Mouse (Mus musculus) intestine, embryonic 16.5 days (tissue): ENCODE measurements around the gene Aak1. TPM values are rescaled to one million over a fixed set of nuclear protein-coding genes. Genes with fewer than 3 reads are reported as not detected.
A peak's percentile ranks its signal among the peaks of the same experiment; 100 is the strongest.

Source experiments
- ATAC-seq: fragments of 200-750 bp; cut with Nextera tagmentation; 2 replicates; pipeline ENCODE4 v1.8.0; 2017; ENCODE audit warnings: moderate TSS enrichment, moderate library complexity
- H3K27ac ChIP-seq: fragments of 300-500 bp; sonication (generic); 2 replicates; pipeline ENCODE4 v1.5.1; 2014; ENCODE audit warnings: mild to moderate bottlenecking, low read length
- H3K27me3 ChIP-seq: fragments of 300-500 bp; sonication (generic); replicated peaks from 2 replicates; pipeline ENCODE4 v1.6.1; 2014; ENCODE audit warnings: low read length, control low read depth, mixed read lengths; ENCODE audit not compliant: control insufficient read depth, insufficient read depth
- H3K36me3 ChIP-seq: fragments of 300-500 bp; sonication (generic); 2 replicates; pipeline ENCODE4 v1.6.1; 2014; ENCODE audit warnings: low read length, control low read depth; ENCODE audit not compliant: control insufficient read depth, insufficient read depth
- H3K4me1 ChIP-seq: fragments of 300-500 bp; sonication (generic); 2 replicates; pipeline ENCODE4 v1.6.1; 2014; ENCODE audit warnings: low read length, control low read depth, mixed read lengths; ENCODE audit not compliant: control insufficient read depth, insufficient read depth
- H3K4me2 ChIP-seq: fragments of 300-500 bp; sonication (generic); 2 replicates; pipeline ENCODE4 v1.6.1; 2014; ENCODE audit warnings: low read depth, low read length, control low read depth
- H3K4me3 ChIP-seq: fragments of 300-500 bp; sonication (generic); 2 replicates; pipeline ENCODE4 v1.5.1; 2014; ENCODE audit warnings: mild to moderate bottlenecking, low read length
- H3K9ac ChIP-seq: fragments of 300-500 bp; sonication (generic); 2 replicates; pipeline ENCODE4 v1.6.1; 2014; ENCODE audit warnings: low read depth, low read length
- H3K9me3 ChIP-seq: fragments of 300-500 bp; sonication (generic); 2 replicates; pipeline ENCODE4 v1.6.1; 2016; ENCODE audit warnings: low read length, control low read depth; ENCODE audit not compliant: control insufficient read depth
- WGBS: fragments of 180-500 bp; shearing (Covaris S2); extraction: QIAGEN DNeasy Blood & Tissue Kit; methylation state at CpG from one replicate; pipeline ENCODE4 v1.1.7; 2014; 5-methylcytosine and 5-hydroxymethylcytosine counted together
- polyA plus RNA-seq: library from polyadenylated mRNA; unstranded; fragments of >200 nt; fragmentation: Nextera tagmentation; extraction: Ambion mirVana; gene quantifications from 2 replicates; pipeline ENCODE4 v1.2.1, GENCODE M21; 2015

Gene Aak1
- polyA plus RNA-seq, 1 experiment from 2014 or later: 7.0 TPM

DNA sequence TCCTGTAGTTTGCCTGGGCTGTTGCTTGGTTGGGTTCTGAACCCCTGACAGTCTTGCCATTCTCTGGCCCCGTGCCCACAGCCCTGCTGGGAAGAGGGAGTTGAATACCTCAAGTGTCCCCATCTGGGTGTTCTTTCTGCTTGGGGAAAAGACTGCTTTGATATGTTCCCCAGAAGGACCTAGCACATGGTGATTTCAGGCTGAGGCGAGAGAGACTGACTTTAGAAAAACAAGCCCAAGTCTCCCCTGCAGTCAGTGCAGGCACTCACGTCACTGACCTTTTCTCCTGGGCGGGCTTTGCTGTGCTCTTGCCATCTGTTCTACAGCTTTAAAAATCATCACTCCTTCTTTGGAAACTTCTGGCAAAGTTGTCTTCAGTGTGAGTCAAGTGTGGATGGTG lies 67.9 kb downstream of the Aak1 start:
- no peak for ATAC-seq
- H3K36me3 ChIP-seq: no peaks in the 10 kb centered on the region
- H3K27ac ChIP-seq: no peak overlapping the region
- H3K9me3 ChIP-seq: no peaks in the 10 kb centered on the region
- H3K4me1 ChIP-seq: 0 out of 2 replicates have a peak, but pooled peaks cover 9% of the 10 kb centered on the region
- no peaks in the 10 kb centered on the region for H3K27me3 ChIP-seq
- WGBS: 81% methylated on average over 4 of the region's 4 CpGs
- H3K4me3 ChIP-seq: no peak overlapping the region
- no peak overlapping the region for H3K9ac ChIP-seq
- no peak overlapping the region for H3K4me2 ChIP-seq

DNA sequence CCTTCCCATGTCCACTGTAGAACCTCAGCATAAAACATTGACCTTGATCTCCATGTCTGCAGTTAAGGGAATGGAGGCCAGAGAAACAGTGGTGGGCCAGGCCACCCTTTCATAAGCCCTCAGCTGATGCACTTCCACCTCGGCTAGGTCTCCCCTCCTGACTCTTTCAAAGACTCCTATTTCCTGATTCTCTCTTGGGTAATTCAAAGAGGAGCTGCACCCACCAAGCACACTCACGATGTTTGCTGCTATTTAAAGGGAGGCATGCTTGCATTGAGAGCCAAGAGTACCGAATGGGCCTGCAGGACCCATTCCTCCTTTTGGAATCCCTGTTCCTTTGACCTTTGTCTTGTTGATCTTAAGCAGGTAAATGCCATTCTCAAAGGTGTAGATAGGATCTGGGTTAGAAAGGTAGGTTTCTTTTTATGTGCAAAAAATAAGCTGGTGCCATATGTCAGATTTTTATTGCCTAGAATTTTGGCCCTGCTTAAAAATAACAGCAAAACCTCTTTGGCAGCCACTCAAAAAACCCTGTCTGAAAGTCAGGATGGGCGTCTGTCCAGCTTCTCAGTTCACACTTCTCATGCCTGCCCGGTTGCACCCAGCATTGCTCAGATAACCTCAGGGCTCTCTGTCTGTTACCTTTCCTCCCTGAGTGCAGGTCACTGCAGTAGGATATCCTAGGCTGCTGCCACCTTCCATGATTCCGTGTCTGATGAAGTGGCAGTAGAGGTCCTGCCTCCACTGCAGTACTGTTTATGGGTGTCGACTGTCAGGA lies 68.9 kb downstream of the Aak1 start:
- Histone ChIP-seq H3K27me3 (no peaks in the 10 kb centered on the region), H3K27ac (no peak overlapping the region), H3K4me2 (no peak overlapping the region), H3K9me3 (no peaks in the 10 kb centered on the region), H3K4me3 (no peak overlapping the region), H3K9ac (no peak overlapping the region), H3K4me1 (0 out of 2 replicates have a peak, but pooled peaks cover 9% of the 10 kb centered on the region), H3K36me3 (no peaks in the 10 kb centered on the region)
- ATAC-seq: no peak
- WGBS: 60% methylated on average over 7 of the region's 7 CpGs

DNA sequence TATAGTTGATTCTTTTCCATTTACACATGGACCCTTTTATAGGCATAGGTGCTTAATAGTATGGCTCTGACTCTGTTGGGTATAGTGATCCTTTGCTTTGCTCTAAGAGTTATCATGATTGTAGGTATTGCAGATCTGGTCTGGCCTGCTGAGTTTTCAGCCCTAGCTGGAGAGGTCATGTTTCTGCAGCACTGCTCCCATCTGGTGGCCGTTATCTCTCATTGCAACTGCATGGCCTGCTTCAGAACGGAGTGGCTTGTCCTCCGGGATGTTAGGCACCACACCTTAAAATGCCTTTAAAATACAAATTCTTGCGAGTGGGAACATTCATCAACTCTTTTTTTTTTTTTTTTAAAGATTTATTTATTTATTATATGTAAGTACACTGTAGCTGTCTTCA lies 72.6 kb downstream of the Aak1 start:
- Histone ChIP-seq H3K4me3 (no peak overlapping the region), H3K36me3 (no peaks in the 10 kb centered on the region; the same call in 1 of the 2 replicates), H3K27me3 (no peaks in the 10 kb centered on the region), H3K27ac (no peak overlapping the region), H3K9me3 (no peaks in the 10 kb centered on the region), H3K4me2 (no peak overlapping the region), H3K9ac (no peak overlapping the region), H3K4me1 (0 out of 2 replicates have a peak, but pooled peaks cover 9% of the 10 kb centered on the region)
- WGBS: 24% methylated on average over 4 of the region's 4 CpGs
- peak; percentile 71 for ATAC-seq

DNA sequence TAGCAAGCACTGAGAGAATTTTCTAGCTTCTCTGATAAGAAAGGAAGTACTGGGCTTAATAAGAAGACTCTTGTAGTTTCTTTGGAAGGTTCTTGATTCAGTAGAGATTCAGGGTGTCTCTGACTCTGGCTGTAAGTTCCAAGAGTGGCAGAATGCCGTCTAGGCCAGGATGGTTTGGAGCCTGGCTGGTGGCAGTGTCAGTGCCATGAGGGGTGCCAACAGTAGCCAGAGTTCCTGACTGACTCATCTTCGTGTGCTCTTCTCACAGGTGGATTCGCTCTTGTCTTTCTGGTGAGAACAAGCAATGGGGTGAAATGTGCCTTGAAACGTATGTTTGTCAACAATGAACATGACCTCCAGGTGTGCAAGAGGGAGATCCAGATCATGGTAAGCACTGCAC lies 75.4 kb downstream of the Aak1 start:
- no peak for ATAC-seq
- peaks cover 7% of the 10 kb centered on the region; the same call in 1 of the 2 replicates for H3K36me3 ChIP-seq
- no peak overlapping the region for H3K4me2 ChIP-seq
- H3K4me3 ChIP-seq: no peak overlapping the region
- no peak overlapping the region for H3K27ac ChIP-seq
- no peaks in the 10 kb centered on the region for H3K4me1 ChIP-seq
- WGBS: 90% methylated on average over 4 of the region's 4 CpGs
- H3K27me3 ChIP-seq: no peaks in the 10 kb centered on the region
- no peaks in the 10 kb centered on the region for H3K9me3 ChIP-seq
- H3K9ac ChIP-seq: no peak overlapping the region

DNA sequence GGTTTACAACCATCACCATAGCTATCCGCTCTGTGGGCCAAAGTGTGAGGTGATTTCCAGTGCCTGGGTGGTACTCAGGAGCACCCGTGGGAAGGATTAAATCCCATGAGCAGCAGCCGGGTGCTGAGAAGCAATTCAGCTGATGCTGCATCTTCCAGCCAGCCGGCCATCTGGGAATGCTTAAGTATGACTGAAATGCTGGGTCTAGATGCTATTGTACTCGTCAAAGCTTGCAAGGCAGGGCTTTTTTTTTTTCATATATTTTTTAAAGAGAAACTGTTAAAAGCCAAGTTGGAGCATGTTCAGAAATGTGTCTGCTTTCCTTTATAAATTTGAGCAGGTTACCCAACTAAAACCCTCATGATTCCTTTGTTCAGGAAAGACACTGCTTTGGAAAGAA lies 85.2 kb downstream of the Aak1 start:
- Histone ChIP-seq H3K4me1 (peaks cover 3% of the 10 kb centered on the region; the same call in 1 of the 2 replicates), H3K36me3 (peaks cover 22% of the 10 kb centered on the region), H3K27me3 (no peaks in the 10 kb centered on the region), H3K4me2 (no peak overlapping the region), H3K27ac (no peak overlapping the region), H3K9ac (no peak overlapping the region), H3K9me3 (peaks cover 4% of the 10 kb centered on the region; the same call in 1 of the 2 replicates), H3K4me3 (no peak overlapping the region)
- 68% methylated on average over 5 of the region's 5 CpGs for WGBS
- ATAC-seq: no peak

DNA sequence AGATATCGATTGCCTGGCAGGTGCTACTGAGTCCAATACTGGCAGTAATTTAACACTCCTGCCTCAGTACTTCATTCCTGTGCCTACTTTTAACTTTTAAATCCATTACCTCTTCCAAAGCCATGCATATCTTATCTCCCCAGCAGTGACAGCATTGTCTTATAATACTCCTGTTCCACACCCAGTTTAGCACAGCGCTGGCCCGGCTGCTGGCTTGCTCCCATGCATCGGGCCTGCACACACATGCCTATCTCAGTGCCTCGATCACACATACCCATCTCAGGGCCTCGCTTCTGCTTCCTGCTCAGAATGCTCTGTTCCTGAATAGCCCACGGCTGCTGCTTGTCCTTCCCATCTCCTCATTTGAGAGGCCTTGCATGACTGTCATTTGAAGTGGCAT lies 90.5 kb downstream of the Aak1 start:
- no peak overlapping the region for H3K4me3 ChIP-seq
- no peak for ATAC-seq
- WGBS: 84% methylated on average over 7 of the region's 7 CpGs

DNA sequence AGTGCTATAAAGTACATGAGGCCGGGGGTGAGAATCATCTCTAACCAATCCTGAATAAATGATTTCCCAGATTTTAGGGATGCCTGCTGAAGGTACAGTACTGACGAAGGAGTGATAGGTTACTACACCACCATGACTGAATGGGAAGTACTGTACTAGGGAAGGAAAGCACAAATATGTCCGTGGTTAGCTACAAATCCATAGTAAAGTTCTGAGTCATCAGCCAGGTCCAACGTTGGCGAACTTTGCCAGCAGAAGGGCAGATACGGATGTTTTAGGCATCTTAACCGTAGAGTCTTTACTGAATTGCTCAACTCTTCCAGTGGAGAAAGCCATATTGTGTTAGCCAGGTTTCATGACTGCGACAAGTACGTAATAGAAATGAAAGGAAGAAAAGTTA lies 91.6 kb downstream of the Aak1 start:
- 93% methylated on average over 9 of the region's 9 CpGs for WGBS
- no peak for ATAC-seq
- H3K4me2 ChIP-seq: no peak overlapping the region
- peaks cover 15% of the 10 kb centered on the region for H3K36me3 ChIP-seq
- H3K9ac ChIP-seq: no peak overlapping the region
- no peaks in the 10 kb centered on the region for H3K4me1 ChIP-seq
- no peak overlapping the region for H3K4me3 ChIP-seq
- H3K27me3 ChIP-seq: no peaks in the 10 kb centered on the region
- no peak overlapping the region for H3K27ac ChIP-seq
- H3K9me3 ChIP-seq: 0 out of 2 replicates have a peak, but pooled peaks cover 4% of the 10 kb centered on the region

More for the DNA sequence above, 90.5 kb downstream of the Aak1 start:
- Histone ChIP-seq H3K27me3 (no peaks in the 10 kb centered on the region), H3K36me3 (peaks cover 22% of the 10 kb centered on the region), H3K9me3 (peaks cover 4% of the 10 kb centered on the region; the same call in 1 of the 2 replicates), H3K4me1 (no peaks in the 10 kb centered on the region), H3K27ac (no peak overlapping the region), H3K4me2 (no peak overlapping the region), H3K9ac (no peak overlapping the region)

DNA sequence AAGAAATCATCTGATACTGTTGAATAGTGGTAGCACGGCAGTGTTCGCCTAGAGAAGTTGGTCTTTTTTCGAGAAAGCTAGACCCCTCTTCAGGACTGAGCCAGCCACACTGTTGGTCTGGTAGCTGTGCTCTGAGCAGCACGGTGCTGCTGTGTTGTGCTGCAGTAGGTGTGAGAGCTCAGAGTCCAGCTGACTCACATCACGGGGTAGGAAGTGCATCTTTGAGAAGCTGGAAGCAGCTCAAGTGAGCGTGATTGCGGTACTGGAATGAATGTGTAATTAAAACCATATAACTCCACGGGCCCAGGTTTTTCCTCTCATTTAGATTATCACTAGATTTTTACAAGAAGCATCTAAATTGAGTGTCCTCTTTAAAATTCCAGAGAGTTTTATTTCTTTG lies 97.8 kb downstream of the Aak1 start:
- H3K4me2 ChIP-seq: no peak overlapping the region
- H3K4me1 ChIP-seq: no peaks in the 10 kb centered on the region
- WGBS: 72% methylated on average over 8 of the region's 8 CpGs
- peaks cover 11% of the 10 kb centered on the region for H3K36me3 ChIP-seq
- ATAC-seq: peak; percentile 63
- no peak overlapping the region for H3K9ac ChIP-seq
- no peak overlapping the region for H3K4me3 ChIP-seq
- H3K27ac ChIP-seq: no peak overlapping the region; the same call in 1 of the 2 replicates
- H3K9me3 ChIP-seq: no peaks in the 10 kb centered on the region
- H3K27me3 ChIP-seq: no peaks in the 10 kb centered on the region

DNA sequence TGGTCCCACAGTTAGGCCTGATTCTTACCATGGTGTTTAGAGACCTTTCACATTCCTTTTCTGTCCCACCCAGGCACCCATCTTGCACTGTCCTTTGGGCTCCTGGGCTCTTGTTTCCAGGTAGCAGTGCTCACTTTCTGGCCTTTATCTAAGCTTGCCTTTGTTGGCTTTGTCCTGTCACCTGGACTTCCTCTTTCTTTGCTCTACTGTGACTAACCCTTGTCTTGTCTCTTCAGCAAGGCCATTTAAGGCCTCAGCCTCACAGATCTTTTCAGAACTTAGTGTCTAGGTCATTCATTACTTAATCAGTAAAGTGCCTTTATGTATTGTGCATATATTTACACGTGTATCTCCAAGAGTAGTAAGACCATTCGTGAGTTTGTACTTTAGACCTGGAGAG lies 99.4 kb downstream of the Aak1 start:
- Histone ChIP-seq H3K9ac (no peak overlapping the region), H3K4me2 (no peak overlapping the region), H3K4me3 (no peak overlapping the region), H3K4me1 (no peaks in the 10 kb centered on the region), H3K36me3 (peaks cover 11% of the 10 kb centered on the region), H3K27ac (no peak overlapping the region), H3K9me3 (no peaks in the 10 kb centered on the region), H3K27me3 (no peaks in the 10 kb centered on the region)
- 58% methylated on average over 2 of the region's 2 CpGs for WGBS
- ATAC-seq: no peak
